Mouse (Mus musculus): ENCODE results near the gene Ttll5. TPM values are rescaled to one million over a fixed set of nuclear protein-coding genes. Genes with fewer than 3 reads are reported as not detected.

The Ttll5 gene
- polyA plus RNA-seq, 1 experiment: 88.4 TPM

- Histone ChIP-seq H3K27me3 (ENCODE audit: control insufficient read depth, insufficient read depth, low read length) (no peaks in the 10 kb centered on the region), H3K4me1 (ENCODE audit: control insufficient read depth, insufficient read depth, low read length) (no peaks in the 10 kb centered on the region), H3K27ac (ENCODE audit: insufficient read depth, low read length) (no peak overlapping the region), H3K4me3 (replicated peaks; ENCODE audit: insufficient read depth, low read depth, low read length) (no peak overlapping the region)
- 84% methylated on average over 3 of the region's 3 CpGs for WGBS
- TF ChIP-seq POLR2A (IDR thresholded peaks at IDR 0.05; ENCODE audit: borderline replicate concordance, insufficient read depth, low read length): no peak
- TF ChIP-seq CTCF (IDR thresholded peaks at IDR 0.05; ENCODE audit: borderline replicate concordance, insufficient read depth, low read depth, low read length): peak; percentile 52; the same call in 1 of the 2 replicates
- peak in 1 of 2 experiments; percentile 20 for DNase-seq
These were observed 106.3 kb downstream of the Ttll5 start for GRCm38 (mm10) chr12:85930713-85931112.

GRCm38 (mm10) chr12:85933241-85933640, 108.8 kb downstream of the Ttll5 start:
- TF ChIP-seq POLR2A (IDR thresholded peaks at IDR 0.05; ENCODE audit: borderline replicate concordance, insufficient read depth, low read length) (no peak), CTCF (IDR thresholded peaks at IDR 0.05; ENCODE audit: borderline replicate concordance, insufficient read depth, low read depth, low read length) (no peak)
- H3K27me3 ChIP-seq (ENCODE audit: control insufficient read depth, insufficient read depth, low read length): no peaks in the 10 kb centered on the region
- H3K27ac ChIP-seq (ENCODE audit: insufficient read depth, low read length): no peak overlapping the region
- H3K4me1 ChIP-seq (ENCODE audit: control insufficient read depth, insufficient read depth, low read length): no peaks in the 10 kb centered on the region
- DNase-seq: no peak
- H3K4me3 ChIP-seq (replicated peaks; ENCODE audit: insufficient read depth, low read depth, low read length): no peak overlapping the region
- WGBS: 50% methylated on average over 10 of the region's 10 CpGs

GRCm38 (mm10) chr12:85937384-85937783, 112.9 kb downstream of the Ttll5 start:
- H3K27ac ChIP-seq (ENCODE audit: insufficient read depth, low read length): no peak overlapping the region
- 94% methylated on average over 5 of the region's 5 CpGs for WGBS
- TF ChIP-seq CTCF (IDR thresholded peaks at IDR 0.05; ENCODE audit: borderline replicate concordance, insufficient read depth, low read depth, low read length): no peak
- TF ChIP-seq POLR2A (IDR thresholded peaks at IDR 0.05; ENCODE audit: borderline replicate concordance, insufficient read depth, low read length): no peak
- no peak for DNase-seq
- H3K27me3 ChIP-seq (ENCODE audit: control insufficient read depth, insufficient read depth, low read length): no peaks in the 10 kb centered on the region
- H3K4me3 ChIP-seq (replicated peaks; ENCODE audit: insufficient read depth, low read depth, low read length): no peak overlapping the region
- no peaks in the 10 kb centered on the region for H3K4me1 ChIP-seq (ENCODE audit: control insufficient read depth, insufficient read depth, low read length)

- 51% methylated on average over 10 of the region's 10 CpGs for WGBS
- no peaks in the 10 kb centered on the region for H3K27me3 ChIP-seq (ENCODE audit: control insufficient read depth, insufficient read depth, low read length)
- no peak for DNase-seq
- no peak overlapping the region for H3K4me3 ChIP-seq (replicated peaks; ENCODE audit: insufficient read depth, low read depth, low read length)
- no peak overlapping the region for H3K27ac ChIP-seq (ENCODE audit: insufficient read depth, low read length)
- no peaks in the 10 kb centered on the region for H3K4me1 ChIP-seq (ENCODE audit: control insufficient read depth, insufficient read depth, low read length)
- TF ChIP-seq CTCF (IDR thresholded peaks at IDR 0.05; ENCODE audit: borderline replicate concordance, insufficient read depth, low read depth, low read length): no peak
- no peak for TF ChIP-seq POLR2A (IDR thresholded peaks at IDR 0.05; ENCODE audit: borderline replicate concordance, insufficient read depth, low read length)
These were observed 119.0 kb downstream of the Ttll5 start for GRCm38 (mm10) chr12:85943456-85943855.

- no peak for DNase-seq
- no peak overlapping the region for H3K4me3 ChIP-seq (replicated peaks; ENCODE audit: insufficient read depth, low read depth, low read length)
- TF ChIP-seq CTCF (IDR thresholded peaks at IDR 0.05; ENCODE audit: borderline replicate concordance, insufficient read depth, low read depth, low read length) (no peak), POLR2A (IDR thresholded peaks at IDR 0.05; ENCODE audit: borderline replicate concordance, insufficient read depth, low read length) (no peak)
- H3K27me3 ChIP-seq (ENCODE audit: control insufficient read depth, insufficient read depth, low read length): no peaks in the 10 kb centered on the region
- no peaks in the 10 kb centered on the region for H3K4me1 ChIP-seq (ENCODE audit: control insufficient read depth, insufficient read depth, low read length)
- 67% methylated on average over 3 of the region's 3 CpGs for WGBS
- no peak overlapping the region for H3K27ac ChIP-seq (ENCODE audit: insufficient read depth, low read length)
These were observed 120.0 kb downstream of the Ttll5 start for GRCm38 (mm10) chr12:85944419-85944818.

GRCm38 (mm10) chr12:85947161-85947560, 122.7 kb downstream of the Ttll5 start:
- DNase-seq: no peak
- H3K4me3 ChIP-seq (replicated peaks; ENCODE audit: insufficient read depth, low read depth, low read length): no peak overlapping the region
- TF ChIP-seq POLR2A (IDR thresholded peaks at IDR 0.05; ENCODE audit: borderline replicate concordance, insufficient read depth, low read length): no peak
- no peak for TF ChIP-seq CTCF (IDR thresholded peaks at IDR 0.05; ENCODE audit: borderline replicate concordance, insufficient read depth, low read depth, low read length)
- no peaks in the 10 kb centered on the region for H3K4me1 ChIP-seq (ENCODE audit: control insufficient read depth, insufficient read depth, low read length)
- WGBS: 93% methylated on average over 4 of the region's 4 CpGs
- no peak overlapping the region for H3K27ac ChIP-seq (ENCODE audit: insufficient read depth, low read length)
- no peaks in the 10 kb centered on the region for H3K27me3 ChIP-seq (ENCODE audit: control insufficient read depth, insufficient read depth, low read length)

- TF ChIP-seq CTCF (IDR thresholded peaks at IDR 0.05; ENCODE audit: borderline replicate concordance, insufficient read depth, low read depth, low read length) (no peak), POLR2A (IDR thresholded peaks at IDR 0.05; ENCODE audit: borderline replicate concordance, insufficient read depth, low read length) (no peak)
- Histone ChIP-seq H3K4me3 (replicated peaks; ENCODE audit: insufficient read depth, low read depth, low read length) (no peak overlapping the region), H3K4me1 (ENCODE audit: control insufficient read depth, insufficient read depth, low read length) (no peaks in the 10 kb centered on the region), H3K27ac (ENCODE audit: insufficient read depth, low read length) (no peak overlapping the region), H3K27me3 (ENCODE audit: control insufficient read depth, insufficient read depth, low read length) (no peaks in the 10 kb centered on the region)
- no peak for DNase-seq
- WGBS: 93% methylated on average over 6 of the region's 6 CpGs
These were observed 125.2 kb downstream of the Ttll5 start for GRCm38 (mm10) chr12:85949667-85950066.

- 96% methylated on average over 6 of the region's 6 CpGs for WGBS
- no peak for TF ChIP-seq POLR2A (IDR thresholded peaks at IDR 0.05; ENCODE audit: borderline replicate concordance, insufficient read depth, low read length)
- TF ChIP-seq CTCF (IDR thresholded peaks at IDR 0.05; ENCODE audit: borderline replicate concordance, insufficient read depth, low read depth, low read length): no peak
- no peaks in the 10 kb centered on the region for H3K27me3 ChIP-seq (ENCODE audit: control insufficient read depth, insufficient read depth, low read length)
- no peak for DNase-seq
- no peaks in the 10 kb centered on the region for H3K4me1 ChIP-seq (ENCODE audit: control insufficient read depth, insufficient read depth, low read length)
- no peak overlapping the region for H3K4me3 ChIP-seq (replicated peaks; ENCODE audit: insufficient read depth, low read depth, low read length)
- no peak overlapping the region for H3K27ac ChIP-seq (ENCODE audit: insufficient read depth, low read length)
These were observed 125.9 kb downstream of the Ttll5 start for GRCm38 (mm10) chr12:85950371-85950770.

All from cerebellum, adult 2 months (tissue).